Mouse (Mus musculus): Measurements from ENCODE around the gene Pask.
A peak's percentile ranks its signal among the peaks of the same experiment; 100 is the strongest.

Gene Pask

DNA sequence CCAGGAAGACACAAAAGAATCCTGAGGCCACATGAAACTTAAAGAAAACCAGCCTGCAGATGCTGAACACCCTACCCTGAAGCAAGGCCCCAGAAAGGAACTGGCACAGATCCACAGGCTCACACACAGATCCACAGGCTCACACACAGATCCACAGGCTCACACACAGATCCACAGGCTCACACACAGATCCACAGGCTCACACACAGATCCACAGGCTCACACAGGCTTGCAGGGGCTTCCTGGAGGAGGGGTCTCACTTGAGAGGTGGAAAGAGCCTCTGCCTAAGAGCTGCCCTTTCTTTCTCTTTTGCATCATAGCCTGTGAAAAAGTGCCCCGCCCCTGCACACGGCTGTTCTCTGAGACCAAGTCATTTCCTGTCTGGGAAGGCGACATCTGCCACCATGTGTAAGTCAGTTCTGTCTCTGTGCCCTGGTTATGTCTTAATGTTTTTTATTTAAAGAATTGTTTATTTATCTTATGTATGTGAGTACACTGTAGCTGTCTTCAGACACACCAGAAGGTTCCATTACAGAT is 53.5 kb downstream of the Pask start:
- peak; percentile 39 for DNase-seq (ENCODE audit: low read depth, low spot score)

DNA sequence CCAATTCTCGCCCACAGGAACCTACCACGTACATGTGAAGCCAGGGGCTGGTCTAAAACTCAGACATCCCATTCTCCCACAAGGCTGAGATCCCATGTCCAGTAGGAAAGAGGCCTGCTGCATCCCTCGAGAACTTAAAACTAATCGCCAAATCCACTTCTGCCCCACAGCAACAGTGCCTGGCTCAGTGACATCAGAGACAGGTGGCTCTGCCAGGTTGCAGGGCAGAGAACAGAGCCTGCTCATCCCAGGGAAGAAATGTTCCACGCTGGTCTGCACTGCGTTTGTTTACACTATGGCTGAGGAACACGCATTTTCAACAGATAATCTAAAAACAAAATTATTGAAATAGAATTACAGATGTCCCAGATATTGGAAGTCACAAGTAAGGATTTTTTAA is 66.2 kb downstream of the Pask start:
- no peak for DNase-seq (ENCODE audit: low read depth, low spot score)

DNA sequence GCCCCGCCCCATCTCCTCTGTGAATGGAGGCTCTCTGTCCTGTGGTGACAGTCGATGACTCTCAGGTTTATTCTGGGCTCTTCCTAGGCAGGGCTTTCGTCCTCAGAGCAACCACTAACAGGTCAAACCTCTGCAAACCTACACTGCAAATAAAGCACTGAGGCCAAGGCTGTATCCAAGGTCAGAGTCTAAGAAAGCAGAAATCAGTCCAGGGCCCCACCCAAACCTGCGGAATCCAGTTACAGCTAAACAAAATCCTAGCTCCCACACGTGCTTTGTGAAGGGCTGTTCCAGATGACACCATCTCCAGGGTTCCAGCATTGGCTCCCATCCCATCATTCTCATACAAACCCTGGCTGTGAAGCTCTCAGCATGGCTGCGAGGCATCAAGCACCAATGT is 67.7 kb downstream of the Pask start:
- DNase-seq (ENCODE audit: low read depth, low spot score) = no peak

GRCm38 (mm10) chr1:93272409-93272821 is 70.9 kb downstream of the Pask start:
- DNase-seq (ENCODE audit: low read depth, low spot score) = peak; percentile 33

GRCm38 (mm10) chr1:93271751-93272150 is 71.5 kb downstream of the Pask start:
- no peak for DNase-seq (ENCODE audit: low read depth, low spot score)

GRCm38 (mm10) chr1:93270516-93271240 is 72.6 kb downstream of the Pask start:
- DNase-seq (ENCODE audit: low read depth, low spot score) = peak; percentile 69

DNA sequence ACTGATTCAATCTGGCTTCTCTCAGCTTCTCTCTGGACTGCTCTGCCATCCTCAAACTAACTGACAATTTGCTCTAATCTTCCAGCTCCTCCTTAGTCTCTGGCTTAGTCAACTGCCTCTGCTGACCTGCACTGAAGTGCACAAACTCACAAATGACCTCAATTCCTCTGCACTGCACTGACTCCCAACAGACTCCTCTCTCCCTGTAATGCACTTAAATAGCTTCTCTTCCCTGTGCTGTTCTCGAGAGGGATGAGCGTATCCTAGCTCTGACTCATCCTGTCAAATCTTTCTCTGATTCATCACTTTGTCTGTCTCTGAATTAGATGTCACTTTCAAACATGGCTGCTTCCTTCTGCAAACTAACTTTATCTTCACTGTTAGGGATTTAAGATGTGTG is 75.0 kb downstream of the Pask start:
- peak; percentile 65 for DNase-seq (ENCODE audit: low read depth, low spot score)

DNA sequence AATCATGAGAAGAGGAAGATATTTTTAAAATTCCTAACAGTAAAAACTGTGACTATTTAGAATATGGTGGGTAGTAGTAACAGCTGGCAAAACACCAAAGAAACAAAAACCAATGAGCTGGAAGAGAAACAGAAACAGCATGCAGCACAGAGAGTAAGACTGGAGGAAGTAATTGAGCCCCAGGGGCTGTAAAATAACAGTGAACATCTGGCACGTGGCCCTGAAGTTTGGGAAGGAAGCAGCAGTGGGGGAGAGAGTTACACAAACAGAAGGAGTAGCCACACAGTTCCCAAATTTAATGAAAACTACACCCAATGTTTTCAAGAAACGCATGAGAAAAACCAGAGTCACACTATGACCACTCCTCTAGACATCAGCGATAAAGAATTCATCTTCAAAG is 76.1 kb downstream of the Pask start:
- DNase-seq (ENCODE audit: low read depth, low spot score) = peak; percentile 56
